Mouse (Mus musculus) neural tube, embryonic 12.5 days (tissue): ENCODE results near the gene Thsd7b. TPM values are rescaled to one million over a fixed set of nuclear protein-coding genes. Genes with fewer than 3 reads are reported as not detected.
A peak's percentile ranks its signal among the peaks of the same experiment; 100 is the strongest.

Experiments
- ATAC-seq: fragments of 200-750 bp; cut with Nextera tagmentation; 2 replicates; pipeline ENCODE4 v1.8.0; 2017; ENCODE audit warnings: low read depth, mild to moderate bottlenecking, moderate TSS enrichment, moderate library complexity; ENCODE audit not compliant: low FRiP score
- H3K27ac ChIP-seq: fragments of 300-500 bp; sonication (generic); 2 replicates; pipeline ENCODE4 v1.5.1; 2016
- H3K27me3 ChIP-seq: fragments of 300-500 bp; sonication (generic); replicated peaks from 2 replicates; pipeline ENCODE4 v1.6.1; 2016; ENCODE audit warnings: mild to moderate bottlenecking
- H3K36me3 ChIP-seq: fragments of 300-500 bp; sonication (generic); 2 replicates; pipeline ENCODE4 v1.6.1; 2016; ENCODE audit warnings: mild to moderate bottlenecking
- H3K4me1 ChIP-seq: fragments of 300-500 bp; sonication (generic); 2 replicates; pipeline ENCODE4 v1.6.1; 2016
- H3K4me2 ChIP-seq: fragments of 300-500 bp; sonication (generic); replicated peaks from 2 replicates; pipeline ENCODE4 v1.6.1; 2016; ENCODE audit warnings: mild to moderate bottlenecking
- H3K4me3 ChIP-seq: fragments of 300-500 bp; sonication (generic); 2 replicates; pipeline ENCODE4 v1.5.1; 2016
- H3K9ac ChIP-seq: fragments of 300-500 bp; sonication (generic); 2 replicates; pipeline ENCODE4 v1.6.1; 2016; ENCODE audit warnings: mild to moderate bottlenecking
- H3K9me3 ChIP-seq: fragments of 300-500 bp; sonication (generic); 2 replicates; pipeline ENCODE4 v1.6.1; 2016; ENCODE audit warnings: mild to moderate bottlenecking
- WGBS: fragments of 180-500 bp; shearing (Covaris S2); methylation state at CpG from one replicate; pipeline ENCODE4 v1.1.7; 2016; 5-methylcytosine and 5-hydroxymethylcytosine counted together
- polyA plus RNA-seq: library from polyadenylated mRNA; unstranded; fragments of >200 nt; fragmentation: Nextera tagmentation; extraction: Ambion mirVana; gene quantifications from 2 replicates; pipeline ENCODE4 v1.2.1, GENCODE M21; 2016

Thsd7b gene
- polyA plus RNA-seq, 1 experiment from 2014 or later, result 39.5 TPM

- Histone ChIP-seq H3K9me3 (no peaks in the 10 kb centered on the region), H3K4me1 (no peaks in the 10 kb centered on the region), H3K9ac (no peak overlapping the region), H3K36me3 (no peaks in the 10 kb centered on the region), H3K4me2 (no peak overlapping the region), H3K27ac (no peak overlapping the region), H3K27me3 (no peaks in the 10 kb centered on the region), H3K4me3 (no peak overlapping the region)
- ATAC-seq, result no peak
Measured at GRCm38 (mm10) chr1:129386479-129386878, 113.4 kb downstream of the Thsd7b start.

- no peaks in the 10 kb centered on the region for H3K4me1 ChIP-seq
- no peak for ATAC-seq
- no peaks in the 10 kb centered on the region for H3K27me3 ChIP-seq
- H3K9me3 ChIP-seq, result no peaks in the 10 kb centered on the region
- H3K27ac ChIP-seq, result no peak overlapping the region
- H3K4me3 ChIP-seq, result no peak overlapping the region
- H3K4me2 ChIP-seq, result no peak overlapping the region
- 90% methylated on average over 1 of the region's 1 CpGs for WGBS
- no peaks in the 10 kb centered on the region for H3K36me3 ChIP-seq
- H3K9ac ChIP-seq, result no peak overlapping the region
Measured at GRCm38 (mm10) chr1:129411584-129411983, 138.5 kb downstream of the Thsd7b start.

- ATAC-seq, result no peak
- Histone ChIP-seq H3K36me3 (no peaks in the 10 kb centered on the region), H3K9ac (no peak overlapping the region), H3K27ac (no peak overlapping the region), H3K4me3 (no peak overlapping the region), H3K4me2 (no peak overlapping the region), H3K9me3 (no peaks in the 10 kb centered on the region), H3K4me1 (no peaks in the 10 kb centered on the region), H3K27me3 (no peaks in the 10 kb centered on the region)
Measured at GRCm38 (mm10) chr1:129421581-129421980, 148.5 kb downstream of the Thsd7b start.

- no peaks in the 10 kb centered on the region for H3K4me1 ChIP-seq
- H3K9ac ChIP-seq, result no peak overlapping the region
- H3K4me2 ChIP-seq, result no peak overlapping the region
- no peaks in the 10 kb centered on the region for H3K36me3 ChIP-seq
- H3K27ac ChIP-seq, result no peak overlapping the region
- H3K4me3 ChIP-seq, result no peak overlapping the region
- WGBS, result 48% methylated on average over 2 of the region's 2 CpGs
- no peaks in the 10 kb centered on the region for H3K9me3 ChIP-seq
- H3K27me3 ChIP-seq, result no peaks in the 10 kb centered on the region
- peak; percentile 65; the same call in 1 of the 2 replicates for ATAC-seq
Measured at GRCm38 (mm10) chr1:129464414-129464813, 191.3 kb downstream of the Thsd7b start.

GRCm38 (mm10) chr1:129473504-129473903 is 200.4 kb downstream of the Thsd7b start:
- Histone ChIP-seq H3K4me1 (no peaks in the 10 kb centered on the region), H3K36me3 (no peaks in the 10 kb centered on the region), H3K9me3 (no peaks in the 10 kb centered on the region), H3K4me2 (no peak overlapping the region), H3K27ac (no peak overlapping the region), H3K9ac (no peak overlapping the region), H3K27me3 (no peaks in the 10 kb centered on the region), H3K4me3 (no peak overlapping the region)
- 42% methylated on average over 7 of the region's 7 CpGs for WGBS
- ATAC-seq, result peak; percentile 92

- WGBS, result 82% methylated on average over 5 of the region's 5 CpGs
- H3K4me1 ChIP-seq, result no peaks in the 10 kb centered on the region
Measured at GRCm38 (mm10) chr1:129484266-129485031, 211.3 kb downstream of the Thsd7b start.

GRCm38 (mm10) chr1:129491136-129491535 is 218.0 kb downstream of the Thsd7b start:
- no peaks in the 10 kb centered on the region for H3K9me3 ChIP-seq
- H3K4me2 ChIP-seq, result no peak overlapping the region
- H3K4me3 ChIP-seq, result no peak overlapping the region
- no peak for ATAC-seq
- H3K36me3 ChIP-seq, result no peaks in the 10 kb centered on the region
- no peaks in the 10 kb centered on the region for H3K27me3 ChIP-seq
- no peaks in the 10 kb centered on the region for H3K4me1 ChIP-seq
- H3K9ac ChIP-seq, result no peak overlapping the region
- no peak overlapping the region for H3K27ac ChIP-seq
- WGBS, result 91% methylated on average over 3 of the region's 3 CpGs

More at GRCm38 (mm10) chr1:129484266-129485031, 211.3 kb downstream of the Thsd7b start:
- H3K9me3 ChIP-seq, result no peaks in the 10 kb centered on the region
- H3K4me2 ChIP-seq, result no peak overlapping the region
- no peak overlapping the region for H3K9ac ChIP-seq
- H3K27me3 ChIP-seq, result no peaks in the 10 kb centered on the region
- ATAC-seq, result no peak
- no peaks in the 10 kb centered on the region for H3K36me3 ChIP-seq
- H3K4me3 ChIP-seq, result no peak overlapping the region
- H3K27ac ChIP-seq, result no peak overlapping the region

- Histone ChIP-seq H3K36me3 (no peaks in the 10 kb centered on the region), H3K27me3 (no peaks in the 10 kb centered on the region), H3K4me1 (no peaks in the 10 kb centered on the region), H3K27ac (no peak overlapping the region), H3K9me3 (no peaks in the 10 kb centered on the region), H3K9ac (no peak overlapping the region), H3K4me3 (no peak overlapping the region), H3K4me2 (no peak overlapping the region)
- WGBS, result 60% methylated on average over 1 of the region's 1 CpGs
- no peak for ATAC-seq
Measured at GRCm38 (mm10) chr1:129493929-129494328, 220.8 kb downstream of the Thsd7b start.

- H3K4me1 ChIP-seq, result no peaks in the 10 kb centered on the region
- no peaks in the 10 kb centered on the region for H3K27me3 ChIP-seq
- H3K9me3 ChIP-seq, result no peaks in the 10 kb centered on the region
- WGBS, result 78% methylated on average over 3 of the region's 3 CpGs
- H3K4me2 ChIP-seq, result no peak overlapping the region
- H3K9ac ChIP-seq, result no peak overlapping the region
- H3K36me3 ChIP-seq, result no peaks in the 10 kb centered on the region
- H3K27ac ChIP-seq, result no peak overlapping the region
- ATAC-seq, result no peak
- no peak overlapping the region for H3K4me3 ChIP-seq
Measured at GRCm38 (mm10) chr1:129501707-129502106, 228.6 kb downstream of the Thsd7b start.

GRCm38 (mm10) chr1:129516379-129516778 is 243.3 kb downstream of the Thsd7b start:
- no peak overlapping the region for H3K9ac ChIP-seq
- H3K4me3 ChIP-seq, result no peak overlapping the region
- no peaks in the 10 kb centered on the region for H3K27me3 ChIP-seq
- no peak for ATAC-seq
- no peaks in the 10 kb centered on the region for H3K36me3 ChIP-seq
- H3K4me1 ChIP-seq, result no peaks in the 10 kb centered on the region
- no peak overlapping the region for H3K4me2 ChIP-seq
- no peak overlapping the region for H3K27ac ChIP-seq
- H3K9me3 ChIP-seq, result no peaks in the 10 kb centered on the region
- WGBS, result 90% methylated on average over 1 of the region's 1 CpGs

- no peak overlapping the region for H3K4me3 ChIP-seq
- 90% methylated on average over 5 of the region's 5 CpGs for WGBS
- no peak overlapping the region for H3K4me2 ChIP-seq
- H3K27me3 ChIP-seq, result no peaks in the 10 kb centered on the region
- ATAC-seq, result no peak
- no peaks in the 10 kb centered on the region for H3K36me3 ChIP-seq
- H3K27ac ChIP-seq, result no peak overlapping the region
- no peaks in the 10 kb centered on the region for H3K9me3 ChIP-seq
- H3K9ac ChIP-seq, result no peak overlapping the region
- no peaks in the 10 kb centered on the region for H3K4me1 ChIP-seq
Measured at GRCm38 (mm10) chr1:129519751-129520150, 246.6 kb downstream of the Thsd7b start.

- H3K4me1 ChIP-seq, result no peaks in the 10 kb centered on the region
- no peak for ATAC-seq
- WGBS, result 84% methylated on average over 2 of the region's 2 CpGs
Measured at GRCm38 (mm10) chr1:129526967-129527366, 253.9 kb downstream of the Thsd7b start.

GRCm38 (mm10) chr1:129532206-129532605 is 259.1 kb downstream of the Thsd7b start:
- no peak for ATAC-seq
- Histone ChIP-seq H3K4me3 (no peak overlapping the region), H3K27ac (no peak overlapping the region), H3K9me3 (no peaks in the 10 kb centered on the region), H3K4me1 (no peaks in the 10 kb centered on the region), H3K4me2 (no peak overlapping the region), H3K27me3 (no peaks in the 10 kb centered on the region), H3K36me3 (no peaks in the 10 kb centered on the region), H3K9ac (no peak overlapping the region)
- WGBS, result 88% methylated on average over 3 of the region's 3 CpGs

More at GRCm38 (mm10) chr1:129526967-129527366, 253.9 kb downstream of the Thsd7b start:
- H3K4me2 ChIP-seq, result no peak overlapping the region
- no peaks in the 10 kb centered on the region for H3K36me3 ChIP-seq
- no peak overlapping the region for H3K9ac ChIP-seq
- no peaks in the 10 kb centered on the region for H3K27me3 ChIP-seq
- H3K9me3 ChIP-seq, result no peaks in the 10 kb centered on the region
- H3K27ac ChIP-seq, result no peak overlapping the region
- H3K4me3 ChIP-seq, result no peak overlapping the region
